Mouse (Mus musculus): ENCODE measurements around the gene Abcc12. TPM values are rescaled to one million over a fixed set of nuclear protein-coding genes. Genes with fewer than 3 reads are reported as not detected.

Gene Abcc12
- polyA plus RNA-seq, 1 experiment = 85.5 TPM

- no peaks in the 10 kb centered on the region for H3K36me3 ChIP-seq (ENCODE audit: control insufficient read depth, insufficient read depth, low read length)
- no peak overlapping the region for H3K4me3 ChIP-seq (ENCODE audit: control insufficient read depth, low read depth, low read length)
- TF ChIP-seq POLR2A (IDR thresholded peaks at IDR 0.05; ENCODE audit: control insufficient read depth, low read depth, low read length) (no peak), CTCF (IDR thresholded peaks at IDR 0.05; ENCODE audit: control insufficient read depth, insufficient read depth, insufficient replicate concordance, low read depth, low read length) (no peak)
- no peaks in the 10 kb centered on the region for H3K27me3 ChIP-seq (ENCODE audit: control insufficient read depth, insufficient read depth, low read length)
- no peaks in the 10 kb centered on the region for H3K4me1 ChIP-seq (ENCODE audit: control insufficient read depth, insufficient read depth, low read length)
- no peak overlapping the region for H3K27ac ChIP-seq (ENCODE audit: control insufficient read depth, insufficient read depth, low read depth, low read length)
Observed at GRCm38 (mm10) chr8:86463215-86463614, 117.3 kb downstream of the Abcc12 start.

- H3K27ac ChIP-seq (ENCODE audit: control insufficient read depth, insufficient read depth, low read depth, low read length) = no peak overlapping the region
- no peaks in the 10 kb centered on the region for H3K27me3 ChIP-seq (ENCODE audit: control insufficient read depth, insufficient read depth, low read length)
- H3K4me1 ChIP-seq (ENCODE audit: control insufficient read depth, insufficient read depth, low read length) = no peaks in the 10 kb centered on the region
- H3K4me3 ChIP-seq (ENCODE audit: control insufficient read depth, low read depth, low read length) = no peak overlapping the region
- H3K36me3 ChIP-seq (ENCODE audit: control insufficient read depth, insufficient read depth, low read length) = no peaks in the 10 kb centered on the region
- TF ChIP-seq CTCF (IDR thresholded peaks at IDR 0.05; ENCODE audit: control insufficient read depth, insufficient read depth, insufficient replicate concordance, low read depth, low read length) = no peak
- TF ChIP-seq POLR2A (IDR thresholded peaks at IDR 0.05; ENCODE audit: control insufficient read depth, low read depth, low read length) = no peak
Observed at GRCm38 (mm10) chr8:86460372-86460771, 120.1 kb downstream of the Abcc12 start.

DNA sequence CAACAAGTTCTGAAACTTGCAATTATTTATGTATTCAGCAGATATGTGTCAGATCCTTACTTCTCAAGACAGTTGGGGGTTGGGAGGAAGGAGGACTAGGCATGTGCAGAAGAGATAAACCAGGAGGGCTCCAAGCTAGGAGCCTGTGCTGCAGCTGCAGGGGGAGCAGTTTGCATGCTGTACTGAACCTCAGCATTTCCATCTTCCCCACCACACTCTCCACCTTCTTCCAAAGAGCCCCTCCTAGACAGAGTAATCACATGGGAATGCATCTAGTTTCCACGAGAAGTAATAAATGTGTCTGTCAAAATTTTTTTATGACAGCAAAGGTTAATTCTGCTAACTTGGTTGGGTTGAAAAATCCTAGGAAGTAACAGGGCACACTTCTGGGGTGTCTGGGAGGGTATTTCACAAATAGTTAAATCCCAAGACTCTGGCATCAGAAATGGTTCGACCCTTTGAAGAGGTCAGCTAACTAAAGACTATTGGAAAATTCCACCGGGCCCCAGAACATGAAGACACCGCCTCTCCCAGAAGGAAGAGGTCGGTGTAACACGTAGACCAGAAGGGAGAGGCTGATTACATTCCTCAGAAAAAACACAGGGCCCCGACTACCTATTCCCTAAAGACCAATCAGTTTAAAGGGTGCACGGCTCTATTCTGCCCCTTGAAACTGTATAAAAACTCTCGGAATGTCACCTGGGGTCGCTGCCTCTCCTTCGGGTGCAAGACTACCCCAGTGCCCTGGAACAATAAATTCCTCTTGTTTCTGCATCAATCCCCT lies 126.6 kb downstream of the Abcc12 start:
- no peaks in the 10 kb centered on the region for H3K27me3 ChIP-seq (ENCODE audit: control insufficient read depth, insufficient read depth, low read length)
- H3K27ac ChIP-seq (ENCODE audit: control insufficient read depth, insufficient read depth, low read depth, low read length) = no peak overlapping the region
- H3K4me1 ChIP-seq (ENCODE audit: control insufficient read depth, insufficient read depth, low read length) = no peaks in the 10 kb centered on the region
- TF ChIP-seq POLR2A (IDR thresholded peaks at IDR 0.05; ENCODE audit: control insufficient read depth, low read depth, low read length) = no peak
- no peak for TF ChIP-seq CTCF (IDR thresholded peaks at IDR 0.05; ENCODE audit: control insufficient read depth, insufficient read depth, insufficient replicate concordance, low read depth, low read length)
- H3K4me3 ChIP-seq (ENCODE audit: control insufficient read depth, low read depth, low read length) = no peak overlapping the region
- no peaks in the 10 kb centered on the region for H3K36me3 ChIP-seq (ENCODE audit: control insufficient read depth, insufficient read depth, low read length)

DNA sequence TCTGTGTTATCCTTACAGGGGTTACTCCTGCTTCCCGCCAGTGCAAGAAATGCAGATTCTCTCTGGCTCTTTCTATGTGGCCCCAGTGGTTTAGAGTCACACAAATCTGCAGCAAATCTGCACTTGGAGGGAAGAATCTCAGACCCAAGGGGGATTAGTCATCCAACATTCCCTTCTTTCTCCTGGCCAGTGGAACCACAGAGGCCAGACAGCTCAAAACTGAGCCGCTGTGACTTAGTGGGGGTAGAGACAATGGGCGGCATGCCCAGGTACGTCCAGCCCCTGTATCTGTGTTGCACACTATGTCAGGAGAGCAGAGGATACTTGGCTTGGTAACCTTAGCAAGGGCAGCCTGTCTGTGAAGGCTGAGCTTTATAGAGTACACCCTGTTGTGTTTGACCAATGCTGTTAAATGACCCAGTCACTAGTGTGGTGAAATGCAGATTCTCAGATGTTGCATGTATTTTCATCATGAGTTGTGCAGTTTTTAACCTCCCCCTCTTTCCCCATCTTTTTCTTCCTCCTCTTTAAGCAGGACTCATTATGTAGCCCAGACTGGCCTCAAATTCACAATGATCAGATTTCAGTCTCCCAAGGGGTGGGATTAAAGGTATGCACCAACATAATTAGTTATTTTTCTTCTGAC lies 130.5 kb downstream of the Abcc12 start:
- H3K27ac ChIP-seq (ENCODE audit: control insufficient read depth, insufficient read depth, low read depth, low read length) = no peak overlapping the region
- H3K36me3 ChIP-seq (ENCODE audit: control insufficient read depth, insufficient read depth, low read length) = no peaks in the 10 kb centered on the region
- no peaks in the 10 kb centered on the region for H3K27me3 ChIP-seq (ENCODE audit: control insufficient read depth, insufficient read depth, low read length)
- TF ChIP-seq CTCF (IDR thresholded peaks at IDR 0.05; ENCODE audit: control insufficient read depth, insufficient read depth, insufficient replicate concordance, low read depth, low read length) (no peak), POLR2A (IDR thresholded peaks at IDR 0.05; ENCODE audit: control insufficient read depth, low read depth, low read length) (no peak)
- no peak overlapping the region for H3K4me3 ChIP-seq (ENCODE audit: control insufficient read depth, low read depth, low read length)
- no peaks in the 10 kb centered on the region for H3K4me1 ChIP-seq (ENCODE audit: control insufficient read depth, insufficient read depth, low read length)

- Histone ChIP-seq H3K27ac (ENCODE audit: control insufficient read depth, insufficient read depth, low read depth, low read length) (no peak overlapping the region), H3K27me3 (ENCODE audit: control insufficient read depth, insufficient read depth, low read length) (no peaks in the 10 kb centered on the region), H3K36me3 (ENCODE audit: control insufficient read depth, insufficient read depth, low read length) (no peaks in the 10 kb centered on the region), H3K4me3 (ENCODE audit: control insufficient read depth, low read depth, low read length) (no peak overlapping the region), H3K4me1 (ENCODE audit: control insufficient read depth, insufficient read depth, low read length) (no peaks in the 10 kb centered on the region)
- TF ChIP-seq CTCF (IDR thresholded peaks at IDR 0.05; ENCODE audit: control insufficient read depth, insufficient read depth, insufficient replicate concordance, low read depth, low read length) (no peak), POLR2A (IDR thresholded peaks at IDR 0.05; ENCODE audit: control insufficient read depth, low read depth, low read length) (no peak)
Observed at GRCm38 (mm10) chr8:86445516-86445915, 135.0 kb downstream of the Abcc12 start.

DNA sequence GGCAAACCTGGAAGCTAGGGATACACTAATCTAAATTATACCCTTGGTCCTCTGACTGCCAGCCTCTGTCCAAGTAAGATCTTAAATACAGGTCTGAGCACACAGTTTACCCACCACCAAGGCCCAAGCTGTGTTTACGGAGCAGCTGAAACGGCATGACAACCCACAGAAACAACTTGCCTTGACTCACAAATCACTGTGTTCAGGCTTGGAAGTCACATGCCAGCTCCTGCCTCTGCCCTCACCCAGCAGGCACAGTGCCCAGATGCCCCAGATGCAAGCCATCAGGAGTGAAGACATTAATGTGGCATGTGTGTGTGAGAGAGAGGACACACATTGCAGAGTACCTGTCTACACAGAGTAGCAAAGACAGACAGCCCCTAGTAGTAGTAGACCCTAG lies 136.7 kb downstream of the Abcc12 start:
- no peak overlapping the region for H3K4me3 ChIP-seq (ENCODE audit: control insufficient read depth, low read depth, low read length)
- no peaks in the 10 kb centered on the region for H3K36me3 ChIP-seq (ENCODE audit: control insufficient read depth, insufficient read depth, low read length)
- no peak overlapping the region for H3K27ac ChIP-seq (ENCODE audit: control insufficient read depth, insufficient read depth, low read depth, low read length)
- no peaks in the 10 kb centered on the region for H3K27me3 ChIP-seq (ENCODE audit: control insufficient read depth, insufficient read depth, low read length)
- TF ChIP-seq POLR2A (IDR thresholded peaks at IDR 0.05; ENCODE audit: control insufficient read depth, low read depth, low read length) = no peak
- no peak for TF ChIP-seq CTCF (IDR thresholded peaks at IDR 0.05; ENCODE audit: control insufficient read depth, insufficient read depth, insufficient replicate concordance, low read depth, low read length)
- no peaks in the 10 kb centered on the region for H3K4me1 ChIP-seq (ENCODE audit: control insufficient read depth, insufficient read depth, low read length)

GRCm38 (mm10) chr8:86438983-86439299 lies 141.5 kb downstream of the Abcc12 start:
- Histone ChIP-seq H3K27ac (ENCODE audit: control insufficient read depth, insufficient read depth, low read depth, low read length) (no peak overlapping the region), H3K4me3 (ENCODE audit: control insufficient read depth, low read depth, low read length) (no peak overlapping the region), H3K27me3 (ENCODE audit: control insufficient read depth, insufficient read depth, low read length) (no peaks in the 10 kb centered on the region), H3K4me1 (ENCODE audit: control insufficient read depth, insufficient read depth, low read length) (no peaks in the 10 kb centered on the region), H3K36me3 (ENCODE audit: control insufficient read depth, insufficient read depth, low read length) (no peaks in the 10 kb centered on the region)
- TF ChIP-seq POLR2A (IDR thresholded peaks at IDR 0.05; ENCODE audit: control insufficient read depth, low read depth, low read length) (no peak), CTCF (IDR thresholded peaks at IDR 0.05; ENCODE audit: control insufficient read depth, insufficient read depth, insufficient replicate concordance, low read depth, low read length) (no peak)
